Mouse (Mus musculus): ENCODE results near the gene Camkv.
A peak's percentile ranks its signal among the peaks of the same experiment; 100 is the strongest.

The Camkv gene

GRCm38 (mm10) chr9:107966676-107967075 is 31.2 kb downstream of the Camkv start:
- DNase-seq: no peak

- DNase-seq: no peak
These were observed 32.0 kb downstream of the Camkv start for GRCm38 (mm10) chr9:107967437-107967836.

GRCm38 (mm10) chr9:107968531-107968930 is 33.1 kb downstream of the Camkv start:
- no peak for DNase-seq

- no peak for DNase-seq
These were observed 34.8 kb downstream of the Camkv start for GRCm38 (mm10) chr9:107970311-107970710.

GRCm38 (mm10) chr9:107971690-107972541 is 36.4 kb downstream of the Camkv start:
- DNase-seq: no peak

GRCm38 (mm10) chr9:107974491-107975171 is 39.2 kb downstream of the Camkv start:
- DNase-seq: no peak

GRCm38 (mm10) chr9:107975399-107976386 is 40.2 kb downstream of the Camkv start, which contains the start of gene Uba7:
Gene Uba7, plus strand, starts transcription at chr9:107975505.
- DNase-seq: no peak

GRCm38 (mm10) chr9:107978815-107979214 is 43.3 kb downstream of the Camkv start:
- no peak for DNase-seq

GRCm38 (mm10) chr9:107981684-107982605 is 46.5 kb downstream of the Camkv start:
- DNase-seq: no peak

- no peak for DNase-seq
These were observed 47.3 kb downstream of the Camkv start, which contains the start of gene Gm20661 for GRCm38 (mm10) chr9:107982681-107983346. Gene Gm20661, plus strand, starts transcription at chr9:107983058.

GRCm38 (mm10) chr9:107983421-107983890 is 48.0 kb downstream of the Camkv start:
- no peak for DNase-seq

GRCm38 (mm10) chr9:107984052-107984753 is 48.7 kb downstream of the Camkv start:
- no peak for DNase-seq

GRCm38 (mm10) chr9:107984754-107985055 is 49.2 kb downstream of the Camkv start:
- no peak for DNase-seq

- peak; percentile 57 for DNase-seq
These were observed 50.0 kb downstream of the Camkv start, which contains the start of gene Inka1 for GRCm38 (mm10) chr9:107985131-107986119. Gene Inka1, minus strand, starts transcription at chr9:107985879.

GRCm38 (mm10) chr9:107986376-107986775 is 50.9 kb downstream of the Camkv start:
- peak; percentile 79 for DNase-seq

GRCm38 (mm10) chr9:107987950-107988349 is 52.5 kb downstream of the Camkv start:
- DNase-seq: no peak

GRCm38 (mm10) chr9:107992197-107992596 is 56.7 kb downstream of the Camkv start, which contains the start of gene Cdhr4:
Gene Cdhr4, plus strand, starts transcription at chr9:107992497.
- no peak for DNase-seq

- DNase-seq: no peak
These were observed 57.5 kb downstream of the Camkv start for GRCm38 (mm10) chr9:107993013-107993412.

- no peak for DNase-seq
These were observed 59.0 kb downstream of the Camkv start for GRCm38 (mm10) chr9:107994464-107994863.
